Mouse (Mus musculus) spleen, adult 2 months (tissue): ENCODE data around the gene Pus1. TPM values are rescaled to one million over a fixed set of nuclear protein-coding genes. Genes with fewer than 3 reads are reported as not detected.

ENCODE experiments used
- DNase-seq, 2 experiments: peaks; one replicate each; pipeline versions ENCODE4 v3.0.0 to v3.0.0-alpha.2; 2012 to 2021; ENCODE audit warnings: low spot score in 2 of 2, low read depth in 1 of 2
- H3K27ac ChIP-seq: fragments of 200-500 bp; 2 replicates; pipeline ENCODE4 v1.5.1; 2012; ENCODE audit warnings: low read length, inconsistent platforms; ENCODE audit not compliant: insufficient read depth
- H3K27me3 ChIP-seq: fragments of 200-500 bp; 2 replicates; pipeline ENCODE4 v1.6.1; 2012; ENCODE audit warnings: mild to moderate bottlenecking, moderate library complexity, low read length, inconsistent platforms; ENCODE audit not compliant: control insufficient read depth, insufficient read depth
- H3K36me3 ChIP-seq: fragments of 200-500 bp; 2 replicates; pipeline ENCODE4 v1.6.1; 2012; ENCODE audit warnings: mild to moderate bottlenecking, low read length, inconsistent platforms; ENCODE audit not compliant: control insufficient read depth, insufficient read depth
- H3K4me1 ChIP-seq: fragments of 200-500 bp; 2 replicates; pipeline ENCODE4 v1.6.1; 2011; ENCODE audit warnings: inconsistent platforms; ENCODE audit not compliant: control insufficient read depth, insufficient read depth, insufficient read length
- H3K4me3 ChIP-seq: fragments of 200-500 bp; 2 replicates; pipeline ENCODE4 v1.5.1; 2011; ENCODE audit warnings: mild to moderate bottlenecking, inconsistent platforms; ENCODE audit not compliant: insufficient read depth, insufficient read length; ENCODE audit errors: extremely low read depth
- CTCF ChIP-seq: fragments of 200-500 bp; IDR thresholded peaks from 2 replicates; pipeline ENCODE4 v1.5.1; 2011; ENCODE audit warnings: mild to moderate bottlenecking, inconsistent platforms; ENCODE audit not compliant: insufficient read depth, insufficient read length, insufficient replicate concordance; ENCODE audit errors: extremely low read depth
- POLR2A ChIP-seq: fragments of 200-500 bp; IDR thresholded peaks from 2 replicates; pipeline ENCODE4 v1.6.1; 2011; ENCODE audit warnings: low read depth, low read length, inconsistent platforms
- WGBS: fragments of 180-500 bp; shearing (Covaris S2); methylation state at CpG from one replicate; pipeline ENCODE4 v1.1.7; 2018; 5-methylcytosine and 5-hydroxymethylcytosine counted together
- polyA plus RNA-seq: library from polyadenylated mRNA; depleted of rRNA; stranded (reverse); fragments of >200 nt; gene quantifications from 2 replicates; pipeline ENCODE4 v1.2.3, GENCODE M21; 2012

Pus1 gene
- polyA plus RNA-seq, 1 experiment = 19.2 TPM

DNA sequence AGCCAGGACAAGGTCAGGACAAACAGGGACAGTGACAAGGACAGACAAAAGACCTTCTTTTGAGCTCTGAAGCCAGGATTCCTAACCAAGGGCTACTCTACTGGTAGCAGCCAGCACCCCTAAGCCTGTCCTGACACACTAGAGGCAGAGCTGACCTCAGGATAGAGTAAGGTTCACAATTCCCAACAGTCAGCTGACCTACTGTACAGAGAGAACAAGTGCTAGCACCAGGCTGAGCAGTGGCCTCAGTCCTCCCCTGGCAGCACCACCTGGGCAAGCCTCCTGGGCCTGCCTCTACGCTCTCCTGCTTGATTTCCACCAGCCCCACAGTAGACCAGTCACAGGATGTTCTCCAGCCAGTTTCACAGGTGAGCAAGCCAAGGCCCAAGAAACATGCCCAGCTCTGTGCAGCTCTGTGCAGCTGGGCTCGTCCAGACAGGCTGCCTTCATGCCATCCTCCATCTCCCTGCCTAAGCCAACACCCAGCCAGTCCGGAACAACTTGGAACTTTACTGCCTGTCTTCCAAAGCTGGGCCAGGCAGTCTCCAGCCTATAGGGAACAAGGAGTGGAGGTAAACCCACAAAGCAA, 20.7 kb upstream of the Pus1 start:
- DNase-seq = no peak
- Histone ChIP-seq H3K27ac (no peak overlapping the region), H3K27me3 (no peaks in the 10 kb centered on the region), H3K4me1 (no peaks in the 10 kb centered on the region), H3K36me3 (peaks cover 3% of the 10 kb centered on the region; the same call in 1 of the 2 replicates), H3K4me3 (no peak overlapping the region)
- TF ChIP-seq CTCF (no peak), POLR2A (no peak)
- WGBS = 90% methylated on average over 3 of the region's 3 CpGs

DNA sequence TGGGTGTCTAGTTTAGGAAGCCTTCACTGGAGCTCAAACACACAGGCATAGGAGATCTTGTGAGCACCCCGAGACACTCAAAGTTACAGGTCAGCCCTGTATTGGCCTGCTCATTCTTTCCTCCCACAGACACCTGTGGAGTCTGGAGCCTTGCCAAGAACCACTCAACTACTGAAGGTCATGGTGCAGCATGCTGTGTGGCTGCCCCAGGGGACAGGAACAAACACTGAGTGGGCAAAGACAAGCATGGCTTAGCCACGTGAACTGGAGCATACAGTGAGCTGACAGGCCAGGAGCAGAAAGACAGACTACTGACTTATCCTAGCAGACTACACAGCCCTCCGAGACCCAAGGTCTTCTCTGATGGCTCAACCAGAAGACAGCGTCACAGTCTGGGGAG, 17.2 kb upstream of the Pus1 start:
- H3K27me3 ChIP-seq = no peaks in the 10 kb centered on the region
- WGBS = 57% methylated on average over 4 of the region's 4 CpGs
- no peaks in the 10 kb centered on the region for H3K4me1 ChIP-seq
- peaks cover 25% of the 10 kb centered on the region for H3K36me3 ChIP-seq
- TF ChIP-seq CTCF (no peak), POLR2A (no peak)
- no peak for DNase-seq
- no peak overlapping the region for H3K4me3 ChIP-seq
- H3K27ac ChIP-seq = no peak overlapping the region

DNA sequence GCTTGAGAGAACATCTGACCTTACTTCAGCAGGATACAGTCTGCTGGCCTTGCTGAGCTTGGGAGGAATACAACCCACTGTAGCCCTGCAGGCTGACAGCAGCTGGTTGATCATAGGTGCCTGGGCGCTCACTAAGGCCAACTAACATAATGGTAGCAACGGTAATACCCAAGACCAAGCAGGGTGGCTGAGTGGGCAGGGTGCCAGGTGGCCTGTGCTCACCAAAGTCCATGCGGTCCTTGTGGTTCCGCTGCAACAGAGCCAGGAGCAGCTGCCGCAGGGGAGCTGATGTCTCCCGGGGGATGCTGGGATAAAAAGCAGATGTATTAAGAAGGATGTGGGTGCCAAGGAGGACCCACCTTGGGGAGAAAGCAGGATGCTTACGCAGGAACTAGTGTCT, 13.9 kb upstream of the Pus1 start:
- TF ChIP-seq POLR2A (no peak), CTCF (no peak)
- no peak for DNase-seq
- no peak overlapping the region for H3K4me3 ChIP-seq
- WGBS = 96% methylated on average over 7 of the region's 7 CpGs
- H3K27me3 ChIP-seq = no peaks in the 10 kb centered on the region
- no peak overlapping the region for H3K27ac ChIP-seq
- H3K36me3 ChIP-seq = peaks cover 36% of the 10 kb centered on the region
- H3K4me1 ChIP-seq = no peaks in the 10 kb centered on the region

DNA sequence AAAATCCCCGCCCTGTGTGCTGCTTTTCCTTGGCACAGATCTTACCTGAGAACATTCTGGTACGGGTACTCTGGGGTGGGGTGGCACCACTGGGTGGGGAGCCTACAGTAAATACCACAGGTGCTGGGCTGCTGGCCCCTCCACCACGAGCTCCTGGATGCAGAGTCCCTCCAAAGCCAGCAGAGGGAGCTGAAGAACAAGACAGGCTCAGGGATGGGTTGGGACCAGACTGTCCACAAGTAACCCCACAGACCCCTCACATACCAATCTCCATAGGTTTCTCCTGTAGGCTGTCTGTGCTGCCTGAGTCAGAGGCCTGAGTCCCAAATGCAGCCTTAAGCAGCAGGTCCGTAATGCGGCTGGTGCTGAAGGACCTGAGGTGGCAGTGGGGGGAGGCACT, 8.2 kb upstream of the Pus1 start:
- TF ChIP-seq POLR2A (no peak), CTCF (peak; percentile 65; the same call in 1 of the 2 replicates)
- Histone ChIP-seq H3K4me3 (no peak overlapping the region), H3K4me1 (no peaks in the 10 kb centered on the region), H3K27ac (no peak overlapping the region), H3K36me3 (peaks cover 30% of the 10 kb centered on the region), H3K27me3 (no peaks in the 10 kb centered on the region)
- WGBS = 75% methylated on average over 5 of the region's 5 CpGs
- peak in 1 of 2 experiments; percentile 40 for DNase-seq

DNA sequence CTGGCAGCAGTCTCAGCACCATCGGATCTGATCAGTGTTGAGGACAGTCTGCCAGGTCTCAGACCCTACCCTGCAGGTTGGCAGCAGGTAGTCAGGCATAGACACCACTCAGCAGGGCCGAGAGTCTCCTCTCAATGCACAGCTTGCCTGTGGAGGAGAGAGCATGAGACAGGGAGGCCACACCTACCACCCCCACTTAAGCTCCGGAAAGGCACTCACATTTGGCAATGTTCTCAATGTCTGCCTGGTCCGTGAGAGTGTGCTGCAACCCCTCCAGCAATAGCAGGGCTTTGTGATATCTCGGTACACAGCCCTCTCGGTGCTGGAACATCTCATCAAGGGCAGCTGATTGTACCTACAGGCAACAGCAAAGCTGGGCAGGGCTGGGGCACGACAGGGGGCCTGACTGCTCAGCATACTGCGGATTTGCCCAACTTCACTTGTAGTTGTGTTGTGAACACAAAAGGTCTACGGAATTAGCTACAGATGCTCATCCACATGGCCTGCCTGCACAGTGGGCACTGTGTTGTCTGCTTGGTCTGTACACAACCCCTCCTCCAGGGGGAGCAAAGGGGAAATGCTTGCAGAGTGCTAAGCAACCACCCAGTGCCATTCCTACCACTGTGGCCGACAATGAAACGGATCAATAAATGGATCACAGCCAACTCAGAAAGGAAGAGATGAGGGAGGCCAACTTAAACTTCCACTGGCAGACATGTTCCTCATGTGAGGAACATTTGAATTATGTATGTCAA, 5.8 kb upstream of the Pus1 start:
- H3K27me3 ChIP-seq = no peaks in the 10 kb centered on the region
- no peak overlapping the region for H3K4me3 ChIP-seq
- H3K36me3 ChIP-seq = peaks cover 19% of the 10 kb centered on the region
- H3K4me1 ChIP-seq = 0 out of 2 replicates have a peak, but pooled peaks cover under 1% of the 10 kb centered on the region
- WGBS = 88% methylated on average over 11 of the region's 11 CpGs
- no peak overlapping the region for H3K27ac ChIP-seq
- TF ChIP-seq CTCF (no peak), POLR2A (no peak)
- no peak for DNase-seq

DNA sequence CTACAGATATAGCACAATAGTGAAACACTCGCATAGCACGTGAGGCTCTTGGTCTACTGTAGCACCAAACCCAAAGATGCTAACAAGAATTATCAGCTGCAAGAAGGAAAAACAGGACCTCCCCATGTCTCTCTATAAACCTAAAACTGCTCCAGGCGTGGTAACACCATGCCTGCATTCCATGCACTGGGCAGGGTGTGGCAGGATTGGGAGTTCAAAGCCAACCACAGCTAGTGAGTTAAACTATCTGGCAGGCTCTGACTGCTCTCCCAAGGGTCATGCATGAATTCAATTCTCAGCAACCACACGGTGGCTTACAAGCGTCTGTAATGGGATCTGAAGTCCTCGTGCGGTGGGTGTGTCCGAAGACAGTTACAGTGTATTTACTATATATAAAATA, 2.7 kb upstream of the Pus1 start:
- H3K36me3 ChIP-seq = peaks cover 14% of the 10 kb centered on the region
- H3K4me1 ChIP-seq = peaks cover 10% of the 10 kb centered on the region; the same call in 1 of the 2 replicates
- H3K4me3 ChIP-seq = no peak overlapping the region
- H3K27me3 ChIP-seq = no peaks in the 10 kb centered on the region
- DNase-seq = no peak
- 89% methylated on average over 8 of the region's 8 CpGs for WGBS
- no peak overlapping the region for H3K27ac ChIP-seq
- TF ChIP-seq CTCF (no peak), POLR2A (no peak)
